Mouse (Mus musculus): ENCODE measurements around the gene Skap1.

Skap1 gene

DNA sequence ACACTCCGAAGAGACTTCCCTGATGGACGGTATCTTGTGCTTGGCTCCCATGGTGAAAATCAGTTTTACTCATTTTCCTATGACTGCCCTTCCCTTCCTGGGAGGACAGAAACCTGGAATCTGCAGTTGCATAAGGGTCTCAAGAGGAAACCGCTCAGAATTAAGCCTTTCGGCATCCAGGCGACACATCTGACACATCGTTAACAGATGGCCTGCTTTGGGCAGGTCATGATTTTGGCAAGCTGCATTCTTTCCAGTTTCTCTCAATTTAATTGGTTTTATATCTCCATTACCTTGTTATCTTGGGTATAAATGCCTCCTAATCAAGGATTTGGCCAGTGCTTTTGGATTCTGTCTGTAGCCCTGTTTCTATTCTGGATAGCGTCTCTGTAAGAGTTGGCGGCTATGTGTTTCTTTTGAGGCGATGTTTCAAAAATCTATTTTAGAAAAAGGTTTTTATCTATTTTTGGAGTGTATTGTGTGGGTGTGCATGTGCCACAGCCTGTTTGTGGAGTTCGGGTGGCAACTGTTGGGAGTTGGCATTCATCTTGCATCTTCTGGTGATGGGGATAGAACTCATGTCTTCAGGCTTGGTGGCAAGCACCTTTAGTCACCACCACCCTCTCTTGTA is 1.1 kb downstream of the Skap1 start:
- in situ Hi-C loops (cut with MboI, MseI) = loop anchor here (10.0 kb wide), 1 partner anchor 679 kb away; no protein-coding TSS in a partner anchor

DNA sequence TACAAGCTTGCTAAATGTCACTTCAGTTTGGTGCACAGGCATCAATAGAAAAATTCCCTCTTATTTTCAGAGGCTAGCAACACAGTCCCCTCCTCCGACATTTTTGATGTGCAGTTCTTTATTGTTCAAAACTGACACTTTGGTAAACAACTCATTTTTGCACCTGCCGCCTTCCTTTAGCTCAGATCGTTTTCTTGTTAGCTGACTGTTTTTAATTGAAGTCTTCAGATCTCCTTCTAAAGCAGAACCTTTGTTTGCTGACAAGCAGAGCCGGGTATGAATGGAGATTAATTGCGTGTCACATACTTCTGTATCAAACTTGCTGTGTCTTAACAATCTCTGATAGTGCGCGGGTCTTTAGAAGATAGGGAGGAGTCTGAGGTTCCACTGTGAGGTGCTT is 2.0 kb downstream of the Skap1 start:
- in situ Hi-C loops (cut with MboI, MseI) = loop anchor here (10.0 kb wide), 1 partner anchor 678 kb away; no protein-coding TSS in a partner anchor

DNA sequence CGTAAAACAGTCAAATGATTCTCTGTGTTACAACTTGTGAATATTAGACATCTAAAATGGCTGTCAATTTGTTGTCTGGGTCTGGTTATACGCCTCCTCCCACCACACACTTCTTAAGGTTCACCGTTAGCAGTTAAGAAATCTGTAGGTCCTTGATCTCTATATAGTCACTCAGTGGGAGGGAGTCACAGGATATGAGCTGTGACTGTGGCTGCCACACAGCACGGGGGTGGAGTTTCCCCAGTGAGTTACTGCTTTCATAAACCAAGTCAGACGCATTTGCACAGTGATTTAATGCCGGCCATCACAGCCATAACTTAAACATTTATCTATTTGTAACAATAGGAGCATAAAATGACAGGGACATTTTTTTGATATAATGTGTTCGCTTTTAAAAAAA is 2.6 kb downstream of the Skap1 start:
- in situ Hi-C loops (cut with MboI, MseI) = loop anchor here (10.0 kb wide), 1 partner anchor 678 kb away; no protein-coding TSS in a partner anchor

DNA sequence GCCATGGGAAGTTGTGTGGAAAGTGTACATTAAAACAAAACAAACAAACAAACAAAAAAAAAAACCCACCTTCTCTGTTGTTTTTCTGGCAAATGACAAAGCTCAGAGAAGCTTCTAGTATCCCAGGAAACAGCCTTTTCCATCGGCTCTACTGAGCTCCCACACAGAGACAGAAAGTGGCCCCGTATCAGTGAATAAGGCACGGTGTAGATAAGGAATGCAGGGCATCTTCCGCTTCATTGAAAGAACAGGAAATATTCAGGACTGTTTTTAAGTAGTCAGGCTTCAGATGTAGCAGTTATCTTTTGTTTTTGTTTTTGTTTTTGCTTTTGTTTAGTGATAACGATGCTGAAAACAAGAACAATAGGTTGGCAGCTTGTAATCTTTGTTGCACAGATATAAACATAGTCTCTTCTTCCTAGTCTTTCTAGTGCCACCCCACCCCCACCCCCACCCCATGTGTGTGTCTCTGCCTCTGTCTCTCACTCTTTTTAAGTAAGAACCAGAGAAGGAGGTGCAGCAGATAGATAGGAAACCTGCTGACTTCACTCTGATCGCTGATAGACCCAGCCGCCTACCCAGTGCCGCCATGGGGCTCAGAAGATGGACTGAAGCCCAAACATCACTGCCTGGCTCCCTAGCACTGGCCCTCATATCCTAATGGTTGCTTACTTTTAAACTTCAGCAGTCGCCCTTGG is 3.8 kb downstream of the Skap1 start:
- in situ Hi-C loops (cut with MboI, MseI) = loop anchor here (10.0 kb wide), 1 partner anchor 677 kb away; no protein-coding TSS in a partner anchor

DNA sequence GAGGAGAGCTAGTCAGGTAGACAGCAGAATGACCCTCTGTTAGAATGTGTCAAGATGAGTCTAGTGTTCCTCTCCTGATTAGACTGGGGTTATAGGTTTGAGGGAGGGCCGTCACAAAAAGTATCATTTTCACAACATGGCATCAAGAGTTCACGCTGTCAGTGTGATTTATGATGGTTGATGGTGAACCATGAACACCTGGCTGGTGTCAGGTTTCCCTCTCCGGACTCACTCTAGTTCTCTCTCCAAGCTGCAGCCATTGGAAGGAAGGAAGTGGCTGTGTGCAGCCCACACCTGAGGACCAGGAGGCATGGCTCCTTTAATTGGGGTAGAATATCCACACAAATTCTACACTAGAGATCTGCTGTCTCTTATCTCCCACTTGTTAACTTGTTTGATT is 18.3 kb downstream of the Skap1 start:
- in situ Hi-C loops (cut with MboI, MseI) = no loop called here

DNA sequence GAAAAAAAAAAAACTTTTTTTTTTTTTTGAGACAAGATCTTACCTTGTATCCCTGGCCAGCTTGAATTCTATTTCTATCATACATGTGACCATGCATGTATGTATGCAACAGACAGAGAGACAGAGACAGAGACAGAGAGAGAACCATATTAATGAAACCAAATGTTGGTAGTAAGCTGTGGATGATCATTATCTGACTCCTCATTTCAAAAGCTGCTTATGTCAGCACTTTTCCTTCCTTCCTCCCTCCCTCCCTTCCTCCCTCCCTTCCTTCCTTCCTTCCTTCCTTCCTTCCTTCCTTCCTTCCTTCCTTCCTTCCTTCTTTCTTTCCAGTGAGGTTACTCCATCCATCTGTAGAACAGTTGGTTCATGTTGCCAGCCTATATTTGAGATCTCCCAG is 18.8 kb downstream of the Skap1 start:
- in situ Hi-C loops (cut with MboI, MseI) = no loop called here

DNA sequence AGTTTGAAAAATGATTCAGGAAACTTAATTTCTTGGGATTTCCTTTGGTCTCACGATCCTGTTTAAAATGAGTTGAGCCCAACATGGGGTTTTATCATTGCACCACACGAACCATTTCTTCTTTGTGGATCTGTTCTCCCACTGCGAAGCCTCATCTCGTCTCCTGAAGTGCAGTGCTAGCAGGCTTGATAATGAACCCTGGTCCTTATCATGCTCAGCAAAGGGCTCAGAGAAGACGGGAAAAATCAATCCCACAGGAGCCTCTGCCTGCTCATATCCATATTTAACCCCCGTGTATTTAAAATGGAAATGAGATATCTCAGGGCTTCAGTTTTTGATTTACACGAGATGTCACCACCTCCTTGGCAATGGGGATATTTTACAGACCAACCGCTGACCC is 34.1 kb downstream of the Skap1 start:
- in situ Hi-C loops (cut with MboI, MseI) = no loop called here

DNA sequence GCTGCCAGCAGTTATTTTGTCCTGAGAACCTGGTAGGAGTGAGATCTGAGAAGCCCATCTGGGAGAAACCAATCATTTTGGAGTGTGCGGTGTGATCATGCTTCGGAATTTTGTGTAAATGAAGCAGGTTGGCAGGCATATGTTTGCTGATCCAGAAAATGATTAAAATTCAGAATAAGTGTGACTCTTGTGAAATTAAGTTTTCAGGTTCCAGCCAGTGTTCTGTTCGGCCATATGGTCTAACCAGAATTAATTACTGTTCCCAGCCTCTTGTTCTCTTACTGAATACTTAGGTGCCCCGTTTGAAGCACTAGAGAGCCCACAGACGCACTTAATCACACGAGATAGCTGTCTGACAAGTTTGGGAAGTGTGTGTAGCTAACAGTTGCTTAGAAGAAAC is 36.6 kb downstream of the Skap1 start:
- in situ Hi-C loops (cut with MboI, MseI) = no loop called here

DNA sequence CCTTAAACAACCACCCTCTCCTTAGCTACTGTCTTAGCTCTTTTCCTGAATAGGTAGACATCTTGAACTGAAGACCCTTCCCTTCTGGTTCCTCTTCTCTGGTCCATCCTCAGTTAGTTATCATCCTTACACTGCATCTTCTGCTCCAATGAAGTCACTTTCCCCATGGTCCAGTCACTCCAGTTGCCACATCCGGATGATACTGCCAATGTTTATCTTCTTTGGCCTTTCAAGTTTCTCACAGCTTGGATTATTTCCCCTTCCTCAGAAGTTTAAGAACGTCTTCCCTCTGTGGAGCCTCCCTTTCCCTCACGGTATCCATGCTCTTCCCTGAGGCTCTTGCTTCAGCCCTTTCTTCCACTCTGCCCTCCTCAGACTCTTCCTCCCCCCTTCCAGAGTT is 38.6 kb downstream of the Skap1 start:
- in situ Hi-C loops (cut with MboI, MseI) = no loop called here

DNA sequence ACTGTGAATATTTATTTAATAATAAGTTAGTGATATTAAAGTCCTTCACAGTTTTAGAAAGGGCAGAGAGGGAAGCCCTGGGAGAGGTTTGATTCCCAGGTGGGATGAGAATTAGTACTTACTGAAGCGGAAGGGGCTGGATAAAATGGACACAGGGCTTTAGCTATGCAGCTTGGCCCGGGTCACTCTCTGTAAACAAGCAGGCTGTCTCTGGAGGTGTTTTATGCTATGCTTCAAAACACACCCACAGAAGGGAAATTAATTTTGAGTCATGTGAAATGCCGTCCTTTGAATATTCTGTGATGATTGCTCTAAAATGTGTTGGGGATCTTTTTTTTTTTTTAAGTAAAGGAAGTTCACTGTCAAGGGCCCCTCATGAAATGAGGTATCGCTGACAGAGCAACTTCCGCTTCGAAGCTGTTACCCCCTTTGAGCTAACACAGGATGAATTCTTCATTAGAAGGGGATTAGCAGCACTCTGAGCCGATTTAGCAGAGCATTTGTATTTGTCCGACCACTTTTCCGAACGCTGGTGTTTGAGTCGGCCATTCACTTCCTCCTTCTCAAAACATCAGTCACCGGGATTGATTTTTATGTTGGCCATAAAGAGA is 40.2 kb downstream of the Skap1 start:
- in situ Hi-C loops (cut with MboI, MseI) = no loop called here

DNA sequence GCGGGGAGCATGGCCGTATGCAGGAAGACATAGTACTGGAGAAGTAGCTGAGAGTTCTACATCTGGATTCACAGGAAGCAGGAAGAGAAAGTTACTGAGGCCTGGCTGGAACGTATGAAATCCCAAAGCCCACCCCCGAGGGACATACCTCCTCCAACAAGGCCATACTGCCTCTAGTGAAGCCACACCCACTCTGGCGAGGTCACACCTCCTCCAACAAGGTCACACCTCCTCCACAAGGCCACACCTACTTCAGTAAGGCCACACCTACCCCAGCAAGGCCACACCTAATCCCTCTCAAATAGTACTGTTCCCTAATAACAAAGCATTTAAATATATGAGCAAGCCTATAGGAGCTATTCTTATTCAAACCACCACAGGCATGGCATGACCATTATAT is 41.4 kb downstream of the Skap1 start:
- in situ Hi-C loops (cut with MboI, MseI) = no loop called here

DNA sequence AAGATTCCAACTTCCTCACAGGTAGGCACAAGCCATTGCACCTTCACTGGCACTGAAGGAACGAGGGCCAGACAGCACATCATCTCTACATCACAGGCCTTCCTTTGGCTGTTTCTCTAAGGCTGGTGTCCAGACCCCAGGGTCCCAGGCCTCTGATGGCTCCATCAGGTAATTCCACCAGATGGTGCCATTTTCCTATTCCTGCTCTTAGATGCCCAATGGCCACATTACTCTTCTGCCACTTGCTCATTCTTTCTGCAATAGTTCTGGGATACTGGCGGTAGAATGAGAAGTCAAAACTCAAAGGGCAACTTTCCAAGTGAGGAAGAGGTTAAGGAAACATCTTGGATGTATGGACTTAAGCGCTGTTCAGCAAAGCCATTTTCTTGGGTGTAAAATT is 50.8 kb downstream of the Skap1 start:
- in situ Hi-C loops (cut with MboI, MseI) = no loop called here

DNA sequence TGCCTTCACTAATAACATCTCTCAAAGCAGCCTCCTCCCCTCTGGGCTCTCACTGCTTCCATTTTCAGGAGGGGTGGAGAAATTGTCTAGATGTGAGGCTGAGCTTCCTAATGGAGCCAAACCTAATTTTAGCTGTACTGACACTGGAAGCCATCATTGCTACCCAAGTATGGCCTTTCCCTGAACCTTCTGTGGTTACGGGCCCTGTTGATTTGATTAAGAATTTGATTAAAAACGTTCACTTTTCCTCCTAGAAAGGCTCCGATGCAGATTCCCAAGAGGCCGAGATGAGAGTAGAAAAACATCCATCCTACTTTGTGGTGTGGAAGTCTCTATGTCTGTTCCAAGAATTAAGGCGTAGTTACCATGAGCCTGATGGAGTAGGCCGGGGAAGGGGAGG is 60.1 kb downstream of the Skap1 start:
- in situ Hi-C loops (cut with MboI, MseI) = no loop called here

DNA sequence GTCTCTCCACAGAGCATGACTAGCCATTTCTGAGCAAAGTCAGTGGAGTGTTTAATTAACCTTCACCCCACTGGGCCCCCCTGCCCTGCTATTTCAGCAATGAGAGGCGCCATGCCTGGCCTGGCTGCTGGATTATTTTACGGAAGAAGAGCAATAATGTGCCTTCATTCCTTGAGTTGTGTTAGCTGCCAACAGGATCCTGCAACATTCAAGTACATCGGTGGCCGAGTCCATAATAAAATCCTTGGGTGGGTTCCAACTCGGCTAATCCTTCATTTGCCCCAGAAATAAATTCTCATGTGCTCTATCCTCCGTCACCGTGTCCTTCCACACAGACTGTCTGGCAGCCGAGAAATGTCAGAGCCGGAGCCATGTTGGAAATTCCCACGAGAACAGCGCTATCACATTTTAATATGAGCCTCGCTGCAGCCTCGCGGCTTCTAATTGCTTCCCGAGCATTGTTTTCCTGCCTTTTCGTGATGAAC is 61.8 kb downstream of the Skap1 start:
- in situ Hi-C loops (cut with MboI, MseI) = no loop called here

DNA sequence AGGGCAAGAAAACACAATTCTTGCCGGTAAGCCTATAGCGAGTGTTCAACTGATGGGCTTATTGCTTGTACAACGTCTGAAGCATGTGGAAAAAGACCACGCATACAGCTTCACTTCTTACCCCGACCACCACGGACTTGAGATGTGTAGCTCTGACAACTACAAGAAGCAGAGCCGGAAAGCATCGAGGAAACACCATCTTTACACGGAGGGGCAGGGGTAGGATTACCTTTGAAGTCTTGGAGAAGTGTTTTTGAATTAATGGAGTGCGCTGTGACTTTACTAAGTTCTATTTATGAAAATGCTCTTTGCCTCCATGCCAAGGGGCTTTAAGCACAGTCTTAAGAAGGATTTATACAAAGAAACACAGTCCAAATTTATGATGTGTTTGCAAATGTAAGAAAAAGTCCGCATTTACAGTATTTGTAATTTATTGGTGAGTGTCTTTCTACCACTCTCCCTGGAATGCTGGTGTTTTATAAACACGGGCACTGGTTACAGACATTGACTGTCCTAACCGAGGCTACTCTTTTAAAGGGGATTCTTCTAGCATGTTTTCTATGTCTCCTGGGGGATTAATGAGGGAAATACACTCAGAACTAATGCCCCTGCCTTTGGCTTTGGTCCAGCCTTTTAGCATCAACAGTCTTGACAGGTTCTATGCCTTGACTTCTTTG is 67.5 kb downstream of the Skap1 start:
- in situ Hi-C loops (cut with MboI, MseI) = no loop called here

DNA sequence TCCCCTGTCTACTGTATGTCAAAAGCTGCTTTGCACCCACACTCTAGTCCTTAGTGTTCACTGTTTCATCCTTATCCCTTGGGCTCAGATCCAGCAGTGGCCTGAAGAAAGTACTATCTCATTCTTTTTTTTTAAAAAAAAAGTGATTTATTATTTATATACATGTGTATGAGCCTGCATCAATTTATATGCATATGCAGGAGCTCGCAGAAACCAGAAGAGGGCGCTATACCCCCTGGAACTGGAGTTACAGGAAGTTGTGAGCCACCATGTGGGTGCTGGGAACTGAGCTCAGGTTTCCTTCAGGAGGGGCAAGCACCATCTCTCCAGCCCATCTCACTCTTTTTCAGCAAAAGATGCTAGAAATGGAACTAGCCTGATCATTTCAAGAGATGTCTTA is 70.1 kb downstream of the Skap1 start:
- in situ Hi-C loops (cut with MboI, MseI) = no loop called here

DNA sequence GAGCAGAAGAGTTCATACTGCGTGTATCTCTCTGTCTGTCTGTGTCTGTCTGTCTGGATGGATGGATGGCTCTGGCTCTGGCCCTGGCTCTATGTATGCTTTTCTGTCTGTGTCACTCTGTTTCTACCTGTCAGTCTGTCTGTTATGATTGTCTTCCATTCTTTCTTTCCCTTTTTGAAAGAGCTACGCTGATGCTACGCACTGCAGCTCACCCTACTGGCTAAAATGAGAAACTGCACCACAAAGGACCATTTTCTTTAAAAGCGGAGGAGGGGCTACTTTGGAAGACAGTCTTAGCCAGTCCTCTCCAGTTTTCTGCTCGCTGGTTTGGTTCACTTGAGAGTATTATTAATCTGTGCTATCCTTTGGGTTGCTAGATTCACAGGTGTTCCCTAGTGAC is 71.8 kb downstream of the Skap1 start:
- in situ Hi-C loops (cut with MboI, MseI) = loop anchor here (5.0 kb wide), 1 partner anchor 234 kb away; the partner anchor contains the start of gene Hoxb5

DNA sequence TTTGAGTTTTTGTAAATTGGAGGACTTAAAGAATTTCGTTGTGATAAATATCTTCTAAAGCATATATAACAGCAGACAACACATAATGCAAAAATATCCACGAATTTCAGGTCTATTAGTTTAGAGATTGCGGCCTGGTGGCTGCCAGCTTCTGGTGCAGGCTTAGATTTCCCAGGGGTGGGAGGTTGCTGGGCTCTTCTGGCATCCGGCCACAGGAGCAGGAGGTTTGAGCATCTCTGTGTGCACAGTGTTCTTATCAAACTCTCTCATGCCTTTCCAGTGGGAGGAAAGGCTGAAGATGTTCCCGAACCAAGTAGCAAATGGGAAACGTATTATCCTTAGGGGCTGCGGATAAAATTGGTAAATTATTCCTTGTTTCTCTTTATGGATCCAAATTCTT is 77.6 kb downstream of the Skap1 start:
- in situ Hi-C loops (cut with MboI, MseI) = no loop called here

DNA sequence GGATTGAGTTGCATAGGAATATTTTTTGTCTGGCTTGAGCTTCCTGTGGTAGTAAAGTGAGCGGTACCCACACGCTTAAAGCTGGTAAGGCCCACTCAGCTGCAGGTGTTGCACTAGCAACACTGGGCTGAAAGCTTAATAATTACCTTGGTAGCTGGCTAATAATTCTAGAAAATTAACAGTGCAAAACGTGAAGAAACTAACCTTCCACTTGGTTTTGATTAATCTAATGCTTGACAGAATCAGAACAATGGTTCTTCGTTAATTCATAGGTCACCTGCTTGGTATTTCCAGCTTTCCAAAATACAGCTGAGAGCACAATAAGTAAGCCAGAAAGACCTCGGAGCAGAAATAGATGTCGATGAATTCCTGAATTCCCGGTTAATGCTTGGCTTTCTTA is 78.2 kb downstream of the Skap1 start:
- in situ Hi-C loops (cut with MboI, MseI) = no loop called here

DNA sequence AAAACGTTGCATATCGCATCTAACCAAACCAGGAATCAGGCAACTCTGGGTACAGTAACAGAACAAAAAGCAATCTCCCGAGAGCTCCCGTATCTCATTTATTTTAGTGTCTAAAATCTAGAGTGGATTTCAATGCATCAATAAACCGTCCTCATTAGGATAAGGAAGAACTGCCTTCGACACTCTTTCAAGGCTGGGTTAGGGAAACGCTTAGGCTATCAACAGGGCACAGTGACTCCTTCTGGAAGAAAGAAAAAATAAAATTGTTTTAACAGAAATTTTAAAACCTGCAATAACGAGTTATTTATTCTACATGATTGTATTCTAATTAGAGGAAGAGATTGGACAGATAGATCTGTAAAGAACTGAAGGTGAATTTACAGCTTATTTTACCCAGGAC is 82.0 kb downstream of the Skap1 start:
- in situ Hi-C loops (cut with MboI, MseI) = no loop called here

DNA sequence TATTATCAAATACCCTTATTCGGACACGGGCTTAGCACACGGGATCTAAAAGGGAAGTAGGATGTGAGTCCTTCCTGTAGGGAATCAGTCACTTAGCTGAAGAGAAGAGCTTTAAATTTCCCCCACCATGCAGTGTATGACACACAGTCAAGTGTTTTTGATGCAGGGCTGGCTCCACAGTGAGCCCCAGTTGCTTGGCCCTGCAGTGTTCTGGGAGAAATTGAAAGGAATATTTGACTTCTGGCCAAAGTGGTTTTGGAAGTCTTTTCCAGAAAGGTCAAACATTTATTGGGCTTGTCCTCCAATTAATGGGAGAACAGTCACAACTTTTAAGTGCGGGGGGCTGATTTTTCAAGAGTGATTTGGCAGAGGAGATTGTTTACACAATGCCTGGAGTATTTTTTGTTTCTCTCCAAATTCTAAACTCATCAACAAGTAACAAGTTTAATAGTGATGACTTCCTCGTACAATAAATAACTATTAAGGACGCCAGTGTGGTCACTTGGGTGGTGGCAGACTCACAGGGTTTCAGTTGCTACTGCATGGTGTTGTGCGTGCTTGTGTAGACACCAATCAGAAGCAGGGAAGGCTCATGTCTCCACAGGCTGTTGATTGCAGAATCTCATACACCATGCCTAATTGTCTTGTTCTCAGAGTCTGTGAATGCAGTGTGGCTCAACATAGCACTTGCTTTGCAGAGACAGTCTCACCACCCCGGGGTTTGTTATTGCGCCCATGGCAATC is 86.7 kb downstream of the Skap1 start:
- in situ Hi-C loops (cut with MboI, MseI) = no loop called here

DNA sequence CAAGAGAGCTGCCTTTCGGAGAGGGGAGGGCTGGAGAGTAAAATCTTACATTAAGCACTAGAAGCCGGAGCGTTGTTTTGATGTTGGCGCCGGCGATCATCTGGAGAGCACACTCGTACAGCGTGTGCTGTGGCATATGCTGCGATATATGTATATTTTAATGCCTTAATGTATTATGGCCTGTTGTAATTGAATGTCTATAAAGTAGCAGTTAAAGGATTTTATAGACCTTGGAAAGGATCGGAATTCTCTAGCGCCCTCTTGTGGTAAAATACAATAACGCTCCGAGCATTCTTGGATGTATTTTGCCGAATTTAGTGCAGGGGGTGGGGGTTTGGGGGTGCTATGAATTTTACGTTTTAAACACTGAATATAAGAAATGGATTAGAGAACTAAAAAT is 88.7 kb downstream of the Skap1 start:
- in situ Hi-C loops (cut with MboI, MseI) = no loop called here
